9 mouse cellular contexts compared by ENCODE assay signal in genomic region chr5:38470881-38471280, GRCm38 (mm10).
"Had no signal": no experiment of that assay in that cellular context is flagged by ENCODE, and none has a peak within 500 bp of the region (broad histone marks: within the 10 kb centered on the region; RNA-seq: fewer than 3 reads in every experiment).

No protein-coding gene starts in this region.

- DNase-seq: forebrain, postnatal 0 days; heart, adult 18-20 months; heart, postnatal 10 days; heart, postnatal 36 days; kidney, adult 2 months; kidney, adult 9 months; kidney, postnatal 14 days; kidney, postnatal 36 days; layer of hippocampus, postnatal 36 days had no signal
